Mouse (Mus musculus): ENCODE measurements around the gene Ophn1.

DNA sequence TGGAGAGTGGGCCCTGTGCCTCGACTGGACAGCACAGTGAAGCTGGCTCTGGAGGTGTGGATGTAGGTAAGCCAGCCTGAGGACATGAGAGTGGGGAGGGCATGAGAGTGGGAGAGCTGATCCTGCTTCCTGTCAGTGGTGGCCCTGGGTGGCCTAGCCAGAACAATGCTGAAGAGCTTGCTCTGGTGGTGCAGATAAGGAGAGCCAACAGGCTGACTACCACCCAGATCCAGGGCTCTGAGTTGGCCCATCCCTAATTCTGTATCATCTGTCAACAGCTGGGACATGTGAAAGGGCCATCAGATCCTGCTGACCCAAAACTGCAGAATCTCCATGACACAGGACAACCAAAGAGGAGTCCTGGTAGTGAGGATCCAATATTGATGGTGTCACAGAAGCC lies 18.1 kb upstream of the Ophn1 start:
- no peak for TF ChIP-seq CTCF (IDR thresholded peaks at IDR 0.05; ENCODE audit: low read depth, low read length)
- TF ChIP-seq GATA1 (IDR thresholded peaks at IDR 0.05; ENCODE audit: borderline replicate concordance, low read length), result no peak
